Mouse (Mus musculus): ENCODE results near the gene Lrmda.
"Not testable (repeated sequence)": the region's sequence is repeated elsewhere in the genome, so short reads cannot be mapped to it uniquely, and the experiment has no call there.

Lrmda gene

DNA sequence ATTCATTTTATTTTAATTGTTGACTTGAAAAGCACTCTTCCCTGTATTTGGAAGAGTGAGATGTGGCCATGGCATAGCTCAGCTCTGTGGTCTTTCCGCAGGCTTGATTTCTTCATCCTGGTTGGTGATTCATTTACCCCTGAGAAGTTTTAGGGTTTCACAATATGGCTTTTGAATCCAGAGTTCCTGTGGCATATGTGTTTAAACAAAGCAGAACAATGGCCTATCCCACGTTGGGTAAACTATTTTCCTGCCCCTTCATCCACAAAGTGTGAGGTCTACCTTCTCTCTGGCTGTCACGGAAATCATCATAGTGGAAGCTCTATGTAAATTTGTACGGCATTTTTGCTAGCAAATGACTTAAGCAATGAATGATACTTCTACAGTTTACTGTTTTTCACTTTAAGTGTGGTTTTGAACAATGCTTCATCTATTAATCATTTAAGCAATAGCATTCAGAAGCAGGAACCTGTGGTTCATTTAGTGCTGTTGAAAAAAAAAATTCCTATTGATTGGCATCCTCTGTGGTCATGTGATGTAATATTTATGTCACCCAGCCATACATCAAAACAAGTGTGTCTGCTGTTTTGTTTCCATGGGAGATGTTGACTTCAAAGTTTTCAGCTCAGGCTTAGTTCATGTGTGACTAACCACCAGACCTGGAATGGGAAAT lies 567.9 kb downstream of the Lrmda start:
- DNase-seq (ENCODE audit: low spot score): peak; percentile 12

DNA sequence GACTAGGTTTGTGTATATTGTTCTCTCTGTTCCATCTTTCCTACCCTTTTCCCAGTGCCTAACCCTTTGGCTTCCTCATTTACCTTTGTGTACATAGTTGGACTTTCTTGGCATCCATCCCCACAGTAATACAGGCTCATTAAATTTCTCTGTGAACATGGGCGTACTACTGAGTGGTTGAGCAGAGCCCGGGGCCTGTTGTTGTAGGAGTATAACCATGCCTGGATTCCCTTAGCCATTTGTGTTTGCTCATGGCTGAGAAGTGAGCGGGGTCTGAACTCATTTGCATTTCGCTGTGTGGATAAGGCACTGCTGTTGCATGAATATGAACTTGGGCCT lies 568.4 kb downstream of the Lrmda start:
- no peak for DNase-seq (ENCODE audit: low spot score)

DNA sequence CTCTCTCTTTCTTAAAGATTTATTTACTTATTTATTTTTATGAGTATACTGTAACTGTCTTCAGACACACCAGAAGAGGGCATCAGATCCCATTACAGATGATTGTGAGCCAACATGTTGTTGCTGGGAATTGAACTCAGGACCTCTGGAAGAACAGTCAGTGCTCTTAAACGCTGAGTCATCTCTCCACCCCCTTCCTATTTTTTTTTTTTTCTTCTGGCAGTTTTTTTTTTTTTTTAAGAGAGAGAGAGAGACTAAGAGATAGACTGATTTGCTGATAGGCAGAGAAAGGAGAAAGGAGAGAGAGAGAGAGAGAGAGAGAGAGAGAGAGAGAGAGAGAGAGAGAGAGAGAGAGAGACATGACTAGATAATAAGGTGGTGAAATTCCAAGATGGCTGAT lies 568.9 kb downstream of the Lrmda start:
- not testable (repeated sequence) for DNase-seq (ENCODE audit: low spot score)

- no peak for DNase-seq (ENCODE audit: low spot score)
These were observed 570.1 kb downstream of the Lrmda start for GRCm38 (mm10) chr14:22589503-22590215.

DNA sequence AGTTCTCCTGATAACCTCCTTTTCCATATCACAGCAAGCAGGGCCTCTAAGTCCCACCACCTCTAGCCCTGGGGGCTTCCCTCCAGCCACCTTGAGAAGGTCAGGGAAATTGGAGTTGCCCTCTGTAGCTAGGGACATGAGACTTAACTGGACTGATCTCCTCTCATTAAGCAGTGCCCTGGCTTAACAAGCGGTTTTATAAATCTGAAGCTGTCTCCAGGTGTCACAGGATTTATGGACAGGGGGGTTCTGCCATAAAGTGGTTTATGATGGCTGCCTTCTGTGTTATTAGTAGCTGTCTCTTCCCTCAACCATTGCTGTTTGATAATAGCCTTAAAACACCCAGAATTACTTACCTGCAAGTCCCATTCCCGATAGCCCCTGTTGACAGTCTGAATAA lies 571.7 kb downstream of the Lrmda start:
- no peak for DNase-seq (ENCODE audit: low spot score)

DNA sequence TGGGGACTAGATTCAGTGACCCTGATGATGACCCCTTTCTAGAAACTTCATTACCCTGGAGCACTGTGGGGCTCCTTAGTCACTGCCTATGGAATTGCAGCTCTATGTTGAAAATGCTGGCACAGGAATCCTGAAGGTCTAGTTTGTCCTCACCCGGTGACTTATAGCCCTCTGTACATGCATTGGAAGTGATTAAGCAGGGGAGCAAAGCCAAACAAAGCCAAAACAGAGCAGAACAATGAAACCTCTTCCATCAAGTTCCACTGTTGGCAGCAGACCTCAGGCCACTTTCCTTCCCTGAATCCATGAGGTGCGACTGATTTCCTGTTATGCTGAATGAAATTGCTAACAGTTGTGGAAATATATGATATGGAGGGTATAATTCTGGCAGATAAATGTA lies 578.0 kb downstream of the Lrmda start:
- peak; percentile 10 for DNase-seq (ENCODE audit: low spot score)

GRCm38 (mm10) chr14:22598638-22599037 lies 579.1 kb downstream of the Lrmda start:
- DNase-seq (ENCODE audit: low spot score): no peak

- no peak for DNase-seq (ENCODE audit: low spot score)
These were observed 580.7 kb downstream of the Lrmda start for GRCm38 (mm10) chr14:22600166-22600565.

DNA sequence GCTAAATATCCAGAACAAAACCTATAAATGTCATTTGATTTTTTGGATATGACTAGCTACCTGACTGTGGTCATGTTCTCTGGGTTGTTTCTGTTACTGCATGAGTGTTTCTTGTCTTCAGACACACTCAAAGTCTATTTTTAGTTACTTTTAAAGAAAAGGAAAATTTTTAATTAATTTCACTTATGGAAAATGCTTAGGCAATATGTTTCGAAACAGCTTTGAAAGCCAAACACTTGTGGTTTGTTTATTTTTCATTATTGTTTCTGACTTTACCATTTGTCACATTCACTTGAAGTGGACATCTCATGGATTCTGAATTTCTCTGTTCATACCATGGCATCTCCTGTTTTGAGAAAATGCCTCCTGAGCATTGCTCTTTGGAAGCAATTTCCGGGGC lies 582.8 kb downstream of the Lrmda start:
- DNase-seq (ENCODE audit: low spot score): no peak

DNA sequence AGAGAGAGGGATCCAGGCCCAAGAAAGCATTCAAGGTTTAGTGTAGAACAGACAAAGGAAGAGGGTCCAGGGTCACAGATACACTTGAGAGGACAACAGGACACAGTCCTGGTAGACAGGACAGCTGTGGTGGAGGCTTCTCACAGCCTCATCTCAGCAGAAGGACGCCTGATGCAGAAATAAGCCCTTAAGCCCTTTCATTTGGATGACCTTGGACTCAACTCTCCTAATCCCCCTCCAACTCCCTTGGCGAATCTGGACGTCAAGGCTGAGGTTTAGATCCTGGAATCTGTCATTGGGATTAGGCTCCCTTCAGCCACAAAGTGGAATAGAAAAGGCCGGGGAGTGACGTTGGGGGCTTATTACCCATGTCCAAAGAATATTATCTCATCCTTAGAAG lies 589.1 kb downstream of the Lrmda start:
- no peak for DNase-seq (ENCODE audit: low spot score)

GRCm38 (mm10) chr14:22609261-22610245 lies 590.0 kb downstream of the Lrmda start:
- DNase-seq (ENCODE audit: low spot score): peak; percentile 51

DNA sequence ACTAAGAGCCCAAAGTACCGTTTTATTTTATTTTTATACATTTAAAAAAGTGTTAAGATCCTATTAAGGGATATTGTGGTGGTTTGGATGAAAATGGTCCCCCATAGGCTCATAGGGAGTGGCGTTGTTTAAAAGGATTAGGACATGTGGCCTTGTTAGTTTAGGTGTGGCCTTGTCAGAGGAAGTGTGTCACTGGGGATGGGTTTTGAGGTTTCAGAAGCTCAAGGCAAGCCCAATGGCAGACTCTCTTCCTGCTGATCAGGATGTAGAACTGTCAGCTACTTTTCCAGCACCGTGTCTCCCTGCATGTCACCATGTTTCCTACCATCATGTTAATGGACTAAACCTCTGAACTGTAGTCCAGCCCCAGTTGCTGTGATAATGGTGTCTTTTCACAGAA lies 591.5 kb downstream of the Lrmda start:
- DNase-seq (ENCODE audit: low spot score): no peak

GRCm38 (mm10) chr14:22620191-22620590 lies 600.7 kb downstream of the Lrmda start:
- no peak for DNase-seq (ENCODE audit: low spot score)

DNA sequence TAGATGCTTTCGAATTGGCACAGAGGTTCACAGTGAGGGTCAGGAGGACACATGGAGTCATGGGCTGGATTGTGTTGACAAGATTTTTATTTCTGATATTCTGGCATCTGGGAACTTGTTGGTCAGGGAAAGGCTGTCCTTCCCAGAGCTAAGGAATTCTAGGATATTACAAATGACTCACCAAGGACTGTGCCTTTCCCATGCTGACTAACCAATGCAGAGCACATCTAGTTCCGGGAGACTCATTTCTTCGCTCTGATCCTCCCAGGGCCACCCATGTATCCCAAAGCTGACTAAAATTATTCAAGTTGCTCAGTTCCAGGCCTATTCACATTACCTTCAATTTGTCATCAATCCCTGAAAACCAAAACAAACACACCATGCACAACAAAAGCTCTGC lies 602.4 kb downstream of the Lrmda start:
- peak; percentile 4 for DNase-seq (ENCODE audit: low spot score)

DNA sequence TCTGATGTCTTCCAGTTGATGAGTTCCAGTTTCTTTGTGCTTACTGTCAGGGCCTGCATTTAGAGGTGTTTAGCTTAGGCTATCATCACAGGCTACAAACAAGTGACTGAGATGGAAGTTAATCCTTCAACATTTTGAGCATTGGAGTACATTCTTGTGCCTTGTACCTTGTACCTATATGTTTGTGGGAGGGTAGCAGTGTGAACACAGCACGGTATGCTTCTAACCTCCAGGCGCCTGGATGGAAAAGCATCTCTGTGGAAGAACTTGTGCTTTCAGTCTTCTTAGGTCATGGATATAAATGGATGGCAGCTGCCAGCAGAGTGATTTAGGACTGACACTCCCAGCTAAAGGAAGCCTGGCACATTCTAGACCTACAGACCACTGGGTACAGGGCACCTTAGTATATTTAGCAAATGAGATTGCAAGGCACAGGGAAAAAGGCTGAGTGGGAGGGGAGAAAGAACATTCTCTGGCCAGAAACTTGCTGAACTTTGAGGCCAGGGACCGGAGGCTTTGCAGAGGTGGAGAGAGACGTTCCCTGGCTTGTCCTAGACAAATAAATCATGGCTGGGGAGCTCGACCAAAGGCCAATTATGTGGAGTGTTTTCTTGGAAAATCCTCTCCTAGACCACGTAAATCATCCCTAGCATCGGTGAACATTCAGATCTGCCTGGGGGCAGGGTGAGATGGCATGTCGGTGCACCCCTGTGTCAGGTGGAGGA lies 607.8 kb downstream of the Lrmda start:
- DNase-seq (ENCODE audit: low spot score): peak; percentile 43

GRCm38 (mm10) chr14:22630361-22630867 lies 610.9 kb downstream of the Lrmda start:
- DNase-seq (ENCODE audit: low spot score): no peak

GRCm38 (mm10) chr14:22633612-22634011 lies 614.1 kb downstream of the Lrmda start:
- no peak for DNase-seq (ENCODE audit: low spot score)

DNA sequence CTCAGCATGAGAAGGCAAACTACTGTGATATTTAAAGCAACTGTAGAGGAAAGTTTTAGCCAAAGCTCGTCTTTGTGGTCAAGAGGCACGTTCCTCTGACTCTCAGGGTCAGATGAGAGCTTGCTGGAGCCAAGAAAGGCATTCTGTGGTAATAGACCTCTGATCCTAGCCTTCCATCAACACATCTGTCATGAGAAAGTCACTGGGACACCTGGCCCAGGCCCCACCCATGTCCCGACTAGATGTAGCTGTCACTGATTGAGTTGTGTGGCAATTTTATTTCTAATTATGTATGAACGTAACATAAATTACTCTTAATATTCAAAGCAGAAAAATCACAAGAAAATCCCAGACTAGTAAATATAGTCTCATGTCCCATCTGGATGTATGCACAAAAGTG lies 624.0 kb downstream of the Lrmda start:
- no peak for DNase-seq (ENCODE audit: low spot score)

GRCm38 (mm10) chr14:22647879-22648611 lies 628.5 kb downstream of the Lrmda start:
- peak; percentile 59 for DNase-seq (ENCODE audit: low spot score)

GRCm38 (mm10) chr14:22649411-22649911 lies 629.9 kb downstream of the Lrmda start:
- peak; percentile 46 for DNase-seq (ENCODE audit: low spot score)
